Mouse (Mus musculus): Measurements from ENCODE around the gene Slc35e3.

DNA sequence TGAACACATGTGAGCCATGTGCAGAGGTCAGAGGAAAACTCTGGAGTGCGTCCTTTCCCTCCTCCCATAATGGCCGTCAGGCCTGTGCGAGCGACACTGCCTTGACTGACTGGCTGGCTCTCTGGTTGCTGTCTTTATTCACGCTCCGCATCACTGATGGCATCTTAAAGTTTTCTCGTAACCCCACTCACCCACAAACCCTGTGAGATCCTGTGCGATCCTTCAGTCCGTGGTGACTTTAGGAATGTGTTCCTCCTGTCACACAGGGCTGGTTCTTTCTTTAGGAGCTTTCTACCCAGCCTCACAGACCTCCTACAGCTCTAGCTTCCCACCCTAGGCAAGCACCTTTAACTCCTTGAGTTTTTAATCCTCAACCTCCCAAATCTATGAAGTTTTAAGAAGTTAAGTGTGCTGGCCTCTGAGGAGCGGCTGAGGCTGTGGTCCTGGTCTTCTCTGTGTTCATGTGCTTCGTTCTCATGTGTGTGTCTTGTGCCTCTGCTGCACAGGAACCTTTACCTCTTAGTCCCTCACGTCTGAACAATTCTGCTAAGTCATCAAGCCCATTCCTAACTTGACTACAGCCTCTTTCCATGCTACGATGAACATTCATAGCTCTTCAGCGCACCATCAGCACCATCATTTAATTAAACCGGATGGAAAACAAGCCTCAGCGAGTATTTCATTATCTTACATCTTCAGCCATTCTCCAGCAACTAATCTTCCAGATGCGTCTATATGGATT, 26.4 kb upstream of the Slc35e3 start:
- no peak for TF ChIP-seq CTCF (IDR thresholded peaks at IDR 0.05; ENCODE audit: borderline replicate concordance, extremely low read depth, insufficient read depth, insufficient read length)
- no peak for TF ChIP-seq POLR2A (IDR thresholded peaks at IDR 0.05; ENCODE audit: borderline replicate concordance, extremely low read depth, insufficient read depth, insufficient read length, poor library complexity, severe bottlenecking)

Data from brain, embryonic 14.5 days (tissue).